Mouse (Mus musculus) left cerebral cortex, adult 9 months (tissue): ENCODE data around the gene March2.
A peak's percentile ranks its signal among the peaks of the same experiment; 100 is the strongest.

Source experiments
- DNase-seq, 2 experiments: peaks; one replicate each; pipeline ENCODE4 v3.0.0; 2022; ENCODE audit warnings: low spot score in 2 of 2

Gene March2

DNA sequence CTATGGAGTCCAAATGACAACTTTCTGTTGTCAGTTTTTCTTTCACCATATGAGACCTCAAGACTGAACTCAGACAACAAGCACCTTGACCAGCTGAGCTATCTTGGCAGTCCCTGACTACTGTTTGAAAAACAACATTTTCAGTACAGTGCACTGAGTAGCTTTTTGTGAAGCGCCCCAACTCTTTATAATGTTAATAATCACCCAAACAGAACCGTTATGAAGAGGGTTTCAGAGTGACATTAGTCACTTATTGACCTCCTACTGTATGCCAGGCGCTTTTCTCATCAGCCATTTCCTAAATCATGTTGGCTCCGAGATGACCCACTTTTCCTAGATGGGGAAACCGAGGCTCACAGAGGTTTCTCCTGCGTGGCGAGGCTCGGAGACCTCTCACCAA lies 488 bp downstream of the March2 start:
- DNase-seq, result no peak

DNA sequence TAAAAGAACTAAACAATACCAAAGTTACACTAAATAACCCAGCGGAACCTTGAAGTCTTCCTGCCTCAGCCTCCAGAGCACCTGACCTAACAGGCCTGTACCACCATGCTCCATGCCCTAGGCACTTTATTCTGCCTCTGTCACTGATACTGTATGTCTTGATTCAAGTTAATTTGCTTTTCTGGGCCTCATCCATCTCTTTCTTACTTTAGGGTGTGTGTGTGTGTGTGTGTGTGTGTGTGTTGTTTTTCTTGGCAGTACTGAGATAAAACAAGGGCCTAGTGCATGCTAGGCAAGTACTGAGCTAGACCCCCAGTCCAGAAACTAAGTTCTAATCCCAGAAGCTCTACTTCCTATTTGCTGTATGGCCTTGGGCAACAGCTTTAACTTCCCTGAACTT lies 1.2 kb downstream of the March2 start:
- DNase-seq, result no peak

DNA sequence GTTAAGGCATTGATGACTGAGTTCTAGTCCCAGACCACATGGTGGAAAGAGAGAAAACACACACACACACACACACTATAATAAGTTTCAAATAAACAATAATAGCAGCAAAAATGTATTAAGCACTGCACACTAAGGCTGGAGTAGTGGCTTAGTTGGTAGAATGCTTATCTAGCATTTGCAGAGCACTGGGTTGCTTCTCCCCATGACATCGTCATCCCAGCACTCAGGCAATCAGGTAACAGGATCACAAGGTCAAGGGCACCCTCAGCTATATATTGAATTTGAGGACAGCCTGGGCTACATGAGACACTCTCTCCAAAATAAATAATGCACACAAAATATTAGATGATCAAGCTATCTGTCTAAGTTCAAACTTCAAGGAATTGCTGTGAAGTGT lies 3.7 kb downstream of the March2 start:
- DNase-seq, result no peak

DNA sequence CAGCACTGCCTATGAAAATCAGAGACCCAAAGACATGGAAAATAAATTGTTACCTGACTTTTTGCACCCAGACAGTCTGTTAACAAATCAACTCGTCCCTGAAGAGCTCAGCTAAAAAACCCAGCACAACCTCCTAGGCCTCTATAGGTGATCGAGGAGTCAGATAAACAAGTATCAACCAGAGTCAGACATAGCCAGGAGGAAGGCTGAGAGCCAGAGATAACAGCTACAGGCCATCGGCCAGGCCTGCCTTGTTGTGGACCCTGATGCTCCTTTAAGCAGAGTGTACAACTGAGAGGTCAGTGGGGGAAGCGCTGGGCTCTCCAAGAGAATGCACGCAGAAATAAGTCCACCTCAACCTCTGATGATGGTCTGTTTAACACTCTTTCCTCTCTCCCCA lies 5.2 kb downstream of the March2 start:
- DNase-seq, result no peak

DNA sequence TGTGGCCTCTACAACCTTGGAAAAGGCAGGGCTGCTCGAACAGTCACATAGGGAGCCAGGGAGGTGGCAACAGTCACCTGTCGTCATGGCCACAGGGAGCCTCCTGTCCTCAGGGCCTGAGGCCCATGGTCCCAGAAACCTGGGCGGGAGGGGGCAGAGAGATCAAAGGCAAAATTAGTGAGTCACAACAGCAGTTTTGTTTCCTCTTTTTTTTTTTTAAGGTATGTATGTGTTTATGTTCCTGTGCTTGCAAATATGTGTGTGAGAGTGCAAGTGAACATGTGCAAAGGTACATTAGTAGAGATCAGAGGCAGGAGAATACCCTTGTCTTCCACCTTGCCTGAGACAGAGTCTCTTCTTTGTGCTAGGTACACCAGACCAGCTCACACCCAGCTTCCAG lies 8.6 kb downstream of the March2 start:
- no peak for DNase-seq

DNA sequence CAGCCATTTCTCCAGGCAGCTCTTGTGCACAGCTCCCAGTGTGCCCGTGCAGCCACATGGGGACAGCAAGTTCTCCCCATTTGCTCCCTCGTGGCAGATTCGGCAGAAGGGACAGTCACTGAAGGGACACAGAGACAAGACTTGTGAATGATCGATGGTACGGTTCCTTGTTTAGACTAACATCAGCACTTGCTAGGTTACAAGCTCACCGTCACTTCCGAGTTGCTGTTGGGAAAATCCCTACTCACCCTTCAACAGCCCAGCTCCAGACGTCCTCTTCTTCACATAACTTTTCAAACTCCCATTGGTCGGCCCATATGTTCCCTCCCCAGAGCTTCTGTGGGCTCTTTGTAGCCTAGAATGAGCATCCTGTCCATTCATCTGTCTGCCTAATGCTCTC lies 15.4 kb downstream of the March2 start:
- DNase-seq, result no peak

DNA sequence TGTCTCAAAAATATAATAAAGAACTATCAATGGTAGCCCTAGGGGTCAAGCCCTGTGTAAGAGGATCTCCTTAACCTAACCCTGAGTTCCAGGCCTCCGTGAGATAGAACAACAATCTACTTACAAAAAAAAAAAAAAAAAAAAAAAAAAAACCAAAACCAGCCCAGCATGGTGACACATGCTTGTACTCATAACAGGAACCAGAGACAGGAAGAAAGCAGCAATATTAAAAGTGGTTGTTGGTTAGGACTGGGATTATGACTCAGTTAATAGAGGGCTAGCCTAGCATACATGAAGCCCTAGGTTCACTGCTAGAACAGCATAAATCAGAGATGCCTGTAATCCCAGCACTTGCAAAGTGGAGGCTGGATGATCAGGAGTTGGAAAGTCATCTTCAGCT lies 16.3 kb downstream of the March2 start:
- DNase-seq, result no peak

DNA sequence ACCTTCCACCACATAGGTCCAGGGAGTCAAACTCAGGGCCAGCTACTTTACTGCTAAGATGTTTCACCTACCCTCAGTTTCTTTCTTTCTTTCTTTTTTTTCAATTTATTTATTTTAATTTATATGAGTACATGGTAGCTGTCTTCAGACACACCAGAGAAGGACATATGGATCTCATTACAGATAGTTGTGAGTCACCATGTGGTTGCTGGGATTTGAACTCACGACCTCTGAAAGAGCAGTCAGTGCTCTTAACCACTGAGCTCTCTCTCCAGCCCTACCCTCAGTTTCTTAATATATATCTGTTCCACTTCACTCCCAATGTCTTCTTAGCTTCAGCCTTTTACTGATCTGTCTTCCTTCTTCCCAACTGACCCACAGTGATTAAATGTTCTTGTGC lies 23.0 kb downstream of the March2 start:
- no peak for DNase-seq

DNA sequence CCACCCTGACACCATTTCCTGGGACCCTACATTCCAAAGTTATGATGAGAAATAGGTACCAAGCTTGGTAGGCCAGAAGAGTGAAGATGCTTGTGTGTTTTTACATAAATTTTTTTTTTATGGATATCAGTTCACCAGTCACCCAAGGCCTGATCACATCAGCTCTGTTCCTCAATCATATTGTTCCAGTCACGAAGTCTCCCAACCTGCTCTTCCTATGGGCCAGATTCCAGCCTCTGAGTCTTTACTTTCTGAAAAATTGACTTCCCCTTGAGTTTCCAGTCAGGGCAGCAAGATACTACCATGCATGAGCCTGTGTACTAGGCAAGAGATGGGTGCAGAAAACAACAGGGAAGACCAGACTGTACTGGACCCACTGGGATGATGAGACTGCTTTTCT lies 31.7 kb downstream of the March2 start, which contains the start of gene Hnrnpm:
Gene Hnrnpm, minus strand, starts transcription at position 101 of the 400 bp plus-strand sequence.
- DNase-seq, result no peak

DNA sequence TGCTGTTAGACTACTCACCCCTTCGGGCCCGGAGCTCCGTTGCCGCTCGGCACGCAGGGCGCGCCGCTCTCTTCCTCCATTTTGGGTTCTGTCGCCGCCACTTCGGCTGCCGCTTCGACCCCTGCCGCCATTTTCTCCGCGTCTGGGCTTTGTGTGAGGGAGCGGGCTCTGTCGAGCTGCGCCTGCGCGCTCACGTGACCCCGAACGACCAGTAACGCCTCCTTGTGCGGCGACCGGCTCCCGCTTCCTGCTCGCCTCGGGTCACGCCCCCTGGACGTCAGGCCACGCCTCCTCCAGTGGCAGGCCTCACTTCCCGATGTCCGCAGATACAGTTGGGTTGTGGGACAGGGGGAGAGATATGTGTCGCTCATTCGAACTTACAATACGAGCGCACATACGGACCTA lies 33.2 kb downstream of the March2 start:
- peak; percentile 91 to 97 for DNase-seq

DNA sequence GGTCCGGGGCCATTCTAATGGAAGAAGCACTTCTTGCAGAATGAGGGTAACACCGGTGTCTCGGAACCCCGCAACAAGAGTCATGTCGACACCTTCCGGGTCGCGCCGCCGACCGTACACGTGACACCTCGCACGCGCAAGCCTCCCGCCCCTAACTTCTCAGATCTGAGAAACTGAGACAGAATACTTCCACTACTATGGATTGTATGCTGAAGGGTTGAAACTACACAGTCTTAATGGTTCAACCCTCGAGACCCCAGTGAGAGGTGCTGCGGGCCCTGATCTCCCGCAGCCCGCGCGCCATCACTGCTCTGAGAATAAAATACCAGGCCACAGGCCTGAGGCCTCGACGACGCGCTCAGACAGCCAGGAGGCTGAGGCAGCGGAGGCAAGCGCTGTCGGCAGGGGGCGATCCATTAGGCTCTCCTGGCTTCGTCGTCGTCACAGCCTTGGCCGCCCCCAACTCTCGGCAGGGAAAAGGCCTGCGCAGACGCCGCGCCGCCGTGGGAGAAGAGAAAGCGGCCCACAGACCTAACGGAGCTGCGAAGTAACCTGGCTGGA lies 33.7 kb downstream of the March2 start:
- DNase-seq, result peak; percentile 35 to 74

DNA sequence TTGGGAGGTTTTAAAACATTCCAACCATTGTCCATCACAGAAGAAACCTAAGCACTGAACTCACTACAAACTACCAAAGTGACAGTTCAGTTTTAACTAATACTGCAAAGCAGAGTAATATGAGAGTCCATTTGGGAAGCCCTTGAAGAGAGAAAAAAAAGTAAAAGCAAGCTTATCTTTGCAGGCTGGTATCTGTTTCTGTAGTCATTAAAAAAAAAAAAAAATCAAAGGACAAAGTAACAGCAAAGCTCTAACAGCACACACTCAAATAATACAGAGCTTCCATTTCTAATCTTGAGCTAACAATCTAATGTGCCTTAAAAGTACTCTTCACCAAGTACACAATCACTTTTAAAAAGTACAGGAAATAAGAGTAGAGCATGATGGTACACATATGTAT lies 36.7 kb downstream of the March2 start:
- DNase-seq, result no peak

DNA sequence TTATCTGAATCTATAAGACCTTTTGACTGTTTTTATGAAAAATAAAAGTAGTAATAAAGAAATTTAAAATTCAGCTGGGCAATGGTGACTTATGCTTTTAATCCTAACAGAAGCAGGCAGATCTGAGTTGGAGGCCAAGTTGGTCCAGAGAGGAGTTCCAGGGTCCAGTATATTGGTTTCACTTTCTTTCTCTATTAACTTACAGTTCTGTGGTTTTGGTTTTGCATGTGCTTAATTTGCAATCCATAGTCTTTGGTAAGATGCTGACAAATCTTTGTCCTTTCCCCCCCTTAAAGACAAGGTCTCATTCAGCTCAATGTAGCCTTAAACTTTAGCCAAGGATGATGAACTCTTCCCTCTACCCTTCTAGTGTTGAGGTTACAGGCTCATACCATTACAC lies 39.7 kb downstream of the March2 start:
- DNase-seq, result no peak

DNA sequence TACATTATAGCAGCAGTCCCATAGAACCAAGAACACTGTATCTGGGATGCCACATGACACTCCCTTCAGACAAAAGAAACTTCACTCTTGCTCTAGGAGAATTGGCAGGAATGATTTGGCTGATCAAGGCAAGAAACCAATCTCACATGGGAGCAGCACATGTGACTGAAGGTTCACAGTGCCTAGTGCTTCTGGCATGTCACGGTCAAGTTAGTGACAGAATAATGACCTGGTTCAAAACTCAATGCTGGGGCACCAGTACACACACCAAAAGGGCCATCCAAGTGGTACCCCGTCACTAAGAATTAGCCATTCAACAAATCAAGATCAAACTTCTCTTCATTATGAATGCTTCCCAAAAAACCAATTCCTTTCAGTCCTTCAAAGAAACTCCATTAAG lies 42.4 kb downstream of the March2 start:
- no peak for DNase-seq

DNA sequence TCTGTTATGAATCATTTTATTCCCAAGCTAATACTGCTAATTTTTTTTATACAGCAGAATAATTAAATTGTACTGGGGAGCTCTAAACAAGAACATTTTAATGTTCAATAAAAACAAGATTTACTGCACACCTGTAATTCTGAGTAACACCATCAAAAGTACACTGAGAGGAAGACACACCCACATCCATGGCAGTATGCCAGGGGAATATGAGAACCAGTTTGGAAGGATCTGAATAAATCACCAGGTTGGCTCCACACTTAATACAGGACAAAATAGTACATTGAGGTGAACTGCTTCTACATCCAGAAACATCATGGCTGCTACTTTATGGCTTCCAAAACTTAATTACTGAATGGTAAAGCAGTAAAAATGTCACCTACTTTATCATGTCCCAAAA lies 43.0 kb downstream of the March2 start:
- DNase-seq, result no peak

DNA sequence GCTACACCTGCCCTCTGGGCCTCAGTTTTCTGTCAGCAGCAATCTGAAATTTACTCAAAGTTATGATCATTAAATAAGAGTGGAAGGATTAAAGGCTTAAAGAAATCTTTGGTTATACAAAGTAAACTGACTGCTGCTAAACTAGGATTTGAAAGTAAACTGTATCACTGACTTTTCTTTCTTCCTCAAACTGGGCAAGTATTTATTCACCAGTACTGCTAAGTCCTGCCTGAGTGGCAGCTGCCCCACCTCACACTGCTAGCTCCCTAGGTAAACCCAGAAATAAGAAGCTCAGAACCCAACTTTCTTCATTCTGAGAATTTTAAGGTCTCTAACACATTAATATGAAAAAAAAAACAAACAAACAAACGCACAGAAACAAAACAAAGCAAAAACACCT lies 44.6 kb downstream of the March2 start:
- DNase-seq, result no peak

DNA sequence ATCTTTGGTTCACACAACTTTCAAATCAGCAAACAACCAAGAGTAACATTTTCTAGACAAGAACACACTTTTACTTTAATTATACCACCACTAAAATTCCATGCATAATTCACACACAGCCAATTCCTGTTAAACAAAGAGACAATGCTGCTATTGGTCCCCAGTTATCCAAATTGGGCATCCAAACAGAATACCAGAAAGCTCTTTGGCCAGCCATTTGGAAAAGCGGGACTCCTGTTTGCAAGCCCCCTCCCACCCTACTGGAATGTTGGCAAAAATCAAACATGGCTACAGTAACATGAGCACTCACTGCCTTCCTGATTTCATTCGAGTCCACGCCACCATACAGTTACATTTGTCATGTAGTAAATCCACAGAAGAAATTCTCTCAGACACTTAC lies 48.8 kb downstream of the March2 start:
- no peak for DNase-seq

DNA sequence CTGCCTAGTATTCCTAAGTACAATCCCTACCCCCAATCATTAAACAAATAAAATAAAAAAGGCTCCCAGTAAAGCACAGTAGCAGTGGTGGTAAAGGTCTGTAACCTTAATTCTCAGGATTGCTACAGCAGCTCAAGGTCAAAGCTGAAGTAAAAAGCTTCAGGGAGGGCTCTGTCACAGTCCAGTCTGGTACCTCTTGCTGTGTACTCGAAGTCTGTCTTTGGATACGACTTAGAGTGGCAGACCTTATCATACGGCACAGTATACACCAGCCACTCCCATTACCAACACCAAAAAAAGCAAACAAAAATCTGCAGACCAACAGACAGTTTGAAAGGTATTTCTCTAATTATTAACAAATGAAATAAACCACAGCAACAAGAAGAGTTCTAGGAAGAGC lies 51.7 kb downstream of the March2 start:
- DNase-seq, result no peak

DNA sequence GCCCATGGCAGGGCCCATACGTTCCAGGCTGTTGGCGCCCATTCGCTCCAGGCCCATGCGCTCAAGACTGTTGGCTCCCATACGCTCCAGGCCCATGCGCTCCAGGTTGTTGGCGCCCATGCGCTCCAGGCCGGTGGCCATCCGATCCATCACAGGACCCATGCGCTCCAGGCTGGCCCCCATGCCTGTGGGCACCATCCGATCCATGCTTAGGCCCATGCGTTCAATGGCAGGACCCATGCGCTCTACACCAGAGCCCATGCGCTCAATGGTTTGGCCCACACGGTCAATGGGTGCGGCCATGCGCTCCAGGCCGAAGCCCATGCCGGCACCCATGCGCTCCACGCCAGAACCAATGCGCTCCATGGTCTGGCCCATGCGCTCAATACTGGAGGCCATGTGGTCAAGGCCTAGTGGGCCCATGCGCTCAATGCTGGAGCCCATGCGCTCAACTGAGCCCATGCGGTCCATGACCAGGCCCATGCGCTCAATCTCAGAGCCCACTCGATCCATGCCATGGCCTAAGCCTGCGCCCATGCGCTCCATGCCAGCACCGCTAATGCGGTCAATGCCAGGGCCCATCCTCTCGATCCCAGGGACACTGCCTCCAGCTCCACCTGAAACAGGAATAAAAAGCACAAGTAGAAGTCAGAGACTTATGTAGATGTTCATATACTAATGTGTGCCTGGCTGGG lies 68.5 kb downstream of the March2 start:
- no peak for DNase-seq

DNA sequence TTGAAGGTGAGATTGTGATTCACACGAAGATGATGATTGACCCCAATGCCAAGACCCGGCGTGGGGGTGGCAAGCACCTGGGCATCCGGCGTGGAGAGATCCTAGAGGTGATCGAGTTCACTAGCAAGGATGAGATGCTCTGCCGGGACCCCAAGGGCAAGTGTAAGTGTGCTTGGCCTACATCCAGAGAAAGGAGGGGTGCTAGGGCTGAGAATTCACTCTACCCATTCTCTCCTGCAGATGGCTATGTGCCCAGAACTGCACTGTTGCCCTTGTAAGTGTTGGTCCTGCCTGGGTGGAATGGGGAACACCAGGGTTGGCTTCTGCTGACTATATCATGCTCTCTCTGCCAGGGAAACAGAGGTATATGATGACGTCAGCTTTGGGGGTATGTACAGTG lies 73.4 kb downstream of the March2 start:
- no peak for DNase-seq

DNA sequence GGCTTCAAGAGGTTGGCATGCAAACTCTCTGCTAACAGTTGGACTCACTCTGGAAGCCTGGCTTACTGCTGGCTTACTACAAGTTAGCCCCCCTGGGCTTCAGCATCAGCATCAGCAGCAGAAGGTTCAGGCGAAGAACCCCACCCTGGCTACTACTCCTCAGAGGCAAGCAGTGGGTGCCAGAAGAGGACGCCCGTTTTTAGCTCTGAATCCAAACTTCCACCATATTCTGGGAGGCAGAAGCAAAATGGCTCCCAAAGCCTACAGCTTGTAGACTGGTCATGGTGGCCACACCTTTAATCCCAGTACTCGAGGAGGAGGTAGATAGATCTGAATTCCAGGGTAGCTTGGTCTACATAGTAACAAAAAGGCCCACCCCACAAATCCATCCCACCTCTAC lies 74.4 kb downstream of the March2 start:
- no peak for DNase-seq

DNA sequence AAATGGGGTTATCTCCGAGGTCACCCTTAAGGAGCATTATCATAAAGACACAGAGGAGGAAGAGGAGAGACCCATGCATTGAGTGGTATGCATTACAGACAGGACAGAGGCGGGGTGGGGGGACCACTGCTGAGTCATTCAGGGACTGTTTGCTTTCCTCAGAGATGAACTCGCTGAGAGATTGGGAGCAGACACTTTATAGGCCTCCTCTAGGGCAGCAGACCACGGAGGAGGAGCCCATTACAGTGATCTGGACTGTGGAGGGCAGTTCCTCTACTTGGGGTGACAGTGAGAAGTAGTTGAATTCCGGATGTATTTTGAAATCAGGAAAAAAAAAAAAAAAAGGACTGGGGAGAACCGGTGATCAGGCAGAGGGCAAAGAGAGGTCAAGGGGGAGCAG lies 78.7 kb downstream of the March2 start:
- DNase-seq, result no peak

DNA sequence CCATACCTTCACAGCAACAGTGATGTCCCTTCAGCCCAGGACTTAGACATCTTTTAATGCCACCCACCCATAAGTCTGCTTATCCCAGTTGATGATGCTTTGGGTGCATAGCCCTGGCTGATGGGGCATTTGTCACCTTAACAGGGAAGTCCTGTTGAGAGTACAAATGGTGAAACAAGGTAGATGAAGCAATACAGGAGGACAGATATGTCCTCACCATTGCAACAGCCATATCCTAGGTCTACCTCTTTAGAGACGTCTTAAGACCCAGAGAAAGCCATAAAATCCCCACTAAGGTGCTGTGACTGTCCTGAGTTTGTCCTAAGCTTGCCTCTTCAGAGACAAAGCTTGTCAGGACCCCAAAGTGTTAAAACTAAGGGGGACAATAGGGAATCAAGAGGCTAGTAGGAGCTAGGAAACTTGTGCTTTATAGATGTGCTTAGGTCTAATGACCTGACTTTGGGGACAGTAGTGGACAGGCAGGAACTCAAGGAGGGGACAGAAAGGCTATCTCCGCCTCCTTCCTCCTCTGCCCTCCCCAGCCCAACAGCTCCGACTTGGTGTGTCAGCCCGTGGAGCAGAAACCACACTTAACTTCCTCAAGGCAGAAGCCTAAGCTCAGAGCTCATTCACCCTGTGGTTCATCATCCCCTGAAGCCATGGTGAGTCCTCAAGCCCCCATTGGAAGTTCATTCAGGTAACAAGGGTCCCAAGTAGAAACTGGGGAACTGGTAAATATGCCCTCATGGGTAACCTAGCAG lies 80.8 kb downstream of the March2 start, which contains the start of gene Pram1:
Gene Pram1, plus strand, starts transcription at position 541 of the 761 bp plus-strand sequence.
- no peak for DNase-seq
